Mouse (Mus musculus) intestine, embryonic 14.5 days (tissue): ENCODE measurements at regions not wholly inside any gene's neighbourhood (a gene's known extent, or its start where the extent isn't known, plus 50 kb on each side); places are given as distances from the start of the nearest gene placed in this dataset.

Experiments
- ATAC-seq: fragments of 200-750 bp; cut with Nextera tagmentation; replicated peaks from 2 replicates; pipeline ENCODE4 v1.8.0; 2017; ENCODE audit warnings: low read depth, moderate number of reproducible peaks, moderate TSS enrichment, moderate library complexity; ENCODE audit not compliant: low FRiP score, low TSS enrichment
- DNase-seq: peaks from one replicate; pipeline ENCODE4 v3.0.0-alpha.2; 2018; ENCODE audit warnings: low spot score
- H3K27ac ChIP-seq: fragments of 300-500 bp; sonication (generic); 2 replicates; pipeline ENCODE4 v1.5.1; 2014; ENCODE audit warnings: low read depth, mild to moderate bottlenecking, control low read depth
- H3K27me3 ChIP-seq: fragments of 300-500 bp; sonication (generic); replicated peaks from 2 replicates; pipeline ENCODE4 v1.6.1; 2014; ENCODE audit warnings: low read length, control low read depth; ENCODE audit not compliant: control insufficient read depth, insufficient read depth
- H3K36me3 ChIP-seq: fragments of 300-500 bp; sonication (generic); 2 replicates; pipeline ENCODE4 v1.6.1; 2014; ENCODE audit warnings: low read length, control low read depth; ENCODE audit not compliant: control insufficient read depth, insufficient read depth
- H3K4me1 ChIP-seq: fragments of 300-500 bp; sonication (generic); replicated peaks from 2 replicates; pipeline ENCODE4 v1.6.1; 2014; ENCODE audit warnings: low read length, control low read depth, mixed read lengths; ENCODE audit not compliant: control insufficient read depth, insufficient read depth
- H3K4me2 ChIP-seq: fragments of 300-500 bp; sonication (generic); 2 replicates; pipeline ENCODE4 v1.6.1; 2014; ENCODE audit warnings: low read length
- H3K4me3 ChIP-seq: fragments of 300-500 bp; sonication (generic); 2 replicates; pipeline ENCODE4 v1.5.1; 2014; ENCODE audit warnings: low read depth, low read length, control low read depth, mixed read lengths
- H3K9ac ChIP-seq: fragments of 300-500 bp; sonication (generic); 2 replicates; pipeline ENCODE4 v1.6.1; 2014; ENCODE audit warnings: mild to moderate bottlenecking, low read length
- H3K9me3 ChIP-seq: fragments of 300-500 bp; sonication (generic); 2 replicates; pipeline ENCODE4 v1.6.1; 2016; ENCODE audit warnings: low read length, control low read depth; ENCODE audit not compliant: control insufficient read depth
- WGBS: fragments of 180-500 bp; shearing (Covaris S2); extraction: QIAGEN DNeasy Blood & Tissue Kit; methylation state at CpG from one replicate; pipeline ENCODE4 v1.1.7; 2014; 5-methylcytosine and 5-hydroxymethylcytosine counted together

DNA sequence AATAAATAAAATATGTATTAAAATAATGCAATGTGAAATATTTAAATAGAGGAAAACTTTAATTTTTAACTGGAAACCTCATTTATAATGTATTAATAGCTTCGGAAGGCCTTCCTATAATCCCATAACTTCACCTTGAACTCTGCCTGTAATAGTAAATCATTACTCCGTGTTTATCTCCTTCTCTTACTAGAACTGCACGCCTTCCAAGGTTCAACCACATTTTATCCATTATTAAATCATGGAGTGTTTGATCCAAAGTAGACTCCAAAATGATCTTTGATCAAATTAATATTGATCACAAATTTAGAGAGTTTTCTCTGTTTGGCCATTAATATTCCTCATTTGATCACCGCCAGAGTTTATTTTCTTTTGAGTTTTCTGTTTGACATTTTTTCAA, 114.8 kb upstream of the Adgrl2 start:
- ATAC-seq (no peak), DNase-seq (no peak)
- Histone ChIP-seq H3K9ac (no peak overlapping the region), H3K27ac (no peak overlapping the region), H3K9me3 (no peaks in the 10 kb centered on the region), H3K4me3 (no peak overlapping the region), H3K4me2 (no peak overlapping the region), H3K27me3 (no peaks in the 10 kb centered on the region), H3K4me1 (0 out of 2 replicates have a peak, but pooled peaks cover 2% of the 10 kb centered on the region), H3K36me3 (no peaks in the 10 kb centered on the region)
- WGBS: 84% methylated on average over 4 of the region's 4 CpGs

DNA sequence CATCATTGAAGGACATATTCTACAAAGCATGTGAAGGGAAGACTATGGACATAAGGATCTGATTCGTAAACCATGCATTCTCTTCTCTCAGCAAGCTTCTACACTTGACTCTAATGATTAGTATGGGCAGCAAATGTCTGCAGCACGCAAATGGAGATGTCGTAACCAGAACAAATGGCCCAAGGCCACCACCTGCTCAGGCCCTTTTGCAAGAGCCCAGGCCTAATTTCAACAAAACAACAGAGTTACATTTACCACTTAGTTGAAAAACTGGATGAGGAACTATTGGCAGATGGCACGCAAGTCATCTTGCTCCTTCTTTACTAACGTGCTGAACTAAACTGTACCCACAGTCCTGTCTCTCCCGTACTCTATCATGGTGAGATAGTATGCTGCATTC, 113.7 kb upstream of the Adgrl2 start:
- no peaks in the 10 kb centered on the region for H3K9me3 ChIP-seq
- 82% methylated on average over 6 of the region's 6 CpGs for WGBS
- H3K27me3 ChIP-seq: no peaks in the 10 kb centered on the region
- no peak overlapping the region for H3K4me2 ChIP-seq
- ATAC-seq (no peak), DNase-seq (no peak)
- no peak overlapping the region for H3K9ac ChIP-seq
- no peaks in the 10 kb centered on the region for H3K36me3 ChIP-seq
- no peak overlapping the region for H3K27ac ChIP-seq
- no peak overlapping the region for H3K4me3 ChIP-seq
- 0 out of 2 replicates have a peak, but pooled peaks cover 3% of the 10 kb centered on the region for H3K4me1 ChIP-seq

DNA sequence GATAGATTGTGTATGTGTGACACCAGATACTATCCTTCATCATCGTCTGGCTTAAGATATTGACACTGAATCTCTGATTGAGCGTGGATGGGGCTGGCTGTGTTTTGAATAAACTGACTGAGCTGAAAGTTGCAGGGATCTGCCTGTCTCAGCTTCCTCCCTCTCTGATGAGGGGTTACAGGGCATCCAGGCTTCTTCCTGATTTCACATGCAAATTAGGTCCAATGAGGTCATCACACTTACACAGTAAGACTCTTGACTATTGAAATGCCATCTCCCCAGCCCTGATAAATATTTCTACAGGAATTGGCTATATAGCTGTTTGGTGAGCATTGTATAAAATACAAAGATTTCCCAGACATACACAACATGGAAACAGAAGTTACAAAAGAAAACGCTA, 113.1 kb upstream of the Adgrl2 start:
- Histone ChIP-seq H3K27ac (no peak overlapping the region), H3K36me3 (no peaks in the 10 kb centered on the region), H3K4me1 (0 out of 2 replicates have a peak, but pooled peaks cover 5% of the 10 kb centered on the region), H3K27me3 (no peaks in the 10 kb centered on the region), H3K9ac (no peak overlapping the region), H3K9me3 (no peaks in the 10 kb centered on the region), H3K4me2 (no peak overlapping the region), H3K4me3 (no peak overlapping the region)
- ATAC-seq (no peak), DNase-seq (no peak)
- WGBS: 79% methylated on average over 3 of the region's 3 CpGs

DNA sequence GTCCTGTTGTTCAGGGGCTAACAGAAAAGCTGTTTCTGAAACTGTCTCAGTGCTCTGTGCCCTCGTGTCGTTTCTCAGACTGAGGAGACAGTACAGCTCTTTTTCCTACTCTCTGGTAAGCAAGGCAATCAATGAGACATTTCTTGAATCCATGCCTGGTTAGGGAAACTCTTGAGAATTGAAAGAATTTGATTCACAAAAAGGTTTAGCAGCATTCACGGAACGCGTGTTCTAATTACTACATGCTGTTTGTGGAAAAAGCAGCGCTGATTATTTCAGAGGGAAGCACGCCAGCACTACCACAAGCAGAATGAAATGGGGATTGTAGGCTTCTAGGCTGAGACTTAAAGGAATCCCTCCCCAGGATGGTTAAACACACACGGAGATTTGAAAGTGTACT, 112.5 kb upstream of the Adgrl2 start:
- Histone ChIP-seq H3K9me3 (no peaks in the 10 kb centered on the region), H3K9ac (no peak overlapping the region), H3K4me1 (0 out of 2 replicates have a peak, but pooled peaks cover 5% of the 10 kb centered on the region), H3K36me3 (no peaks in the 10 kb centered on the region), H3K4me3 (no peak overlapping the region), H3K4me2 (no peak overlapping the region), H3K27ac (no peak overlapping the region), H3K27me3 (no peaks in the 10 kb centered on the region)
- DNase-seq (no peak), ATAC-seq (no peak)
- 83% methylated on average over 8 of the region's 8 CpGs for WGBS

DNA sequence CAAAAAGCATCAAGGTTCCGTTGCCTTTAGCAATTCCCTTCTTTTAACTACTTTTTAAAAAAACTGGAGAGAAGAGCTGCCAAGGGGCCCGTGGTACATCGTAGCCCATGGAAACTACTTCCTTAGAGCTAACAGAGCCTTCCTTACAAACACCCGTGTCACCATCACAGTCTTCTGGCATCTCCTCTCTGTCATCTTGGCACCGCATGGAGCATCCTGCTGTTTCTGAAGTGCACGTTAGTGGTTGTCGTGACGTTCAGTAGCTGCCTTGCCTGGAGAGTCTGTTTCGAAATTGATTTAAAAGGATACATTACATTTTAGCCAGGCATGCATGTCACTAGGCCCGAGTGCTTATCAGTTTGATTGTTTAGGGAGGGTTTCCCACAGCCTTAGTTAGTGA, 111.4 kb upstream of the Adgrl2 start:
- no peak overlapping the region for H3K27ac ChIP-seq
- H3K4me1 ChIP-seq: 0 out of 2 replicates have a peak, but pooled peaks cover 5% of the 10 kb centered on the region
- no peak overlapping the region for H3K9ac ChIP-seq
- ATAC-seq: no peak
- no peaks in the 10 kb centered on the region for H3K27me3 ChIP-seq
- no peak for DNase-seq
- H3K36me3 ChIP-seq: no peaks in the 10 kb centered on the region
- H3K4me2 ChIP-seq: no peak overlapping the region
- WGBS: 76% methylated on average over 10 of the region's 10 CpGs
- no peaks in the 10 kb centered on the region for H3K9me3 ChIP-seq
- no peak overlapping the region for H3K4me3 ChIP-seq

DNA sequence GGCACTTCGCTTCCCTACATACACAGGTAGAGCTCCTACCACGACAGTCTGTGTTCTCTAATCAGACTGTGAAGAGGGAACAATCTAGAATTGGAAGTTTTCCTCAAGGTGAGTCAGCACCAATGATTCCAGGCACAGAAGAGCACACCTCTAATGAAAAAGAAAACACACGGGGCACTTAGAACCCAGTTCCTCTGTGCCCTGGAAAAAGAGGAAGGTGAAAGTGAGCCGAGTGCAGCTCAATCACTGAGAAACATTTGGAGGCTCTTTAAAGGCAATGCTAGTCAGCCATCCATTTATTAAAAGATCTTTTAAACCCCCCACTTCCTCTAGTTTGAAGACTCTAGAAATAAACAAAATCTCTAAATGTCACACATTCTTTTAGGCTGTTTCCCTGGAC, 108.4 kb upstream of the Adgrl2 start:
- no peaks in the 10 kb centered on the region for H3K9me3 ChIP-seq
- H3K4me3 ChIP-seq: no peak overlapping the region
- no peak overlapping the region for H3K27ac ChIP-seq
- no peak overlapping the region for H3K4me2 ChIP-seq
- H3K9ac ChIP-seq: no peak overlapping the region
- H3K36me3 ChIP-seq: no peaks in the 10 kb centered on the region
- 0 out of 2 replicates have a peak, but pooled peaks cover 3% of the 10 kb centered on the region for H3K4me1 ChIP-seq
- DNase-seq (no peak), ATAC-seq (no peak)
- 46% methylated on average over 4 of the region's 4 CpGs for WGBS
- no peaks in the 10 kb centered on the region for H3K27me3 ChIP-seq

DNA sequence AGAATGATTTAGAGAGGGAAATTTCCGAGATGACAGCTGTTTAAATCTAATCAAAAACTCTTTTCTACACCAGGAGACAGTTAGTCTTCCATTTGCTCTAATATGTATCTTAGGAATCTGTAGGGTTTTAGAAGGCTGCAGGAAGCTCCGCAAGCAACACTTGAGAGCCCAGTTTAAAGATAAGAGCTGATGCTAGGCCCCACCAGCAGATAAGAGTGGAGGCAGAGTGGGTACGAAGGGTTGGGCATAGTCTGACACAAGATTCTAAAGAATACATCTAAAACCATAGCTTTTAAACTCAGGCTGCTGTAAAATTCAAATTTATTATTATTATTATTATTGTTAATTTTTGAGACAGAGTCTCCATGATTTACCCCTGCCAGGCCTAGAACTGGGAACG, 106.7 kb upstream of the Adgrl2 start:
- H3K27me3 ChIP-seq: no peaks in the 10 kb centered on the region
- 62% methylated on average over 4 of the region's 4 CpGs for WGBS
- no peak for ATAC-seq

DNA sequence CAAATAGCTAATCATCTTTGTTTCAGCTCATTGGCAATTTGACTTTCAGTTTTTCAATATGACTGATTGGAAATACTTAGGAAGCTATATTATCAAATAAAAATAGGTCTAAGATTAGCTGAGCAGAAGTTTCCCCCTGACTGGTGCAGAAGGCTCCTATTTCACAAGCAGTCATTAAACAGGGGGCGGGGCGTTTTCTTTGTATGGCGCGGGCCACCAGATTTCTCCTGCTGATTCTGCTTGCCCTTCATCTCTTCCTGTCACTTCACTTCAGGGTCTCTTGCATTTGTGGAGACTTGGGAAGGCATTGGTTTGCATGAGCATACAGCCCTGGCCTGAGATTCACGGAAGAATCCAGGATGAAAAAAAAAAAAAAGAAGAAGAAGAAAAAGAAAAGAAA, 102.3 kb upstream of the Adgrl2 start:
- no peak overlapping the region for H3K4me2 ChIP-seq
- WGBS: 14% methylated on average over 5 of the region's 5 CpGs

More for the DNA sequence above, 106.7 kb upstream of the Adgrl2 start:
- Histone ChIP-seq H3K9me3 (no peaks in the 10 kb centered on the region), H3K36me3 (no peaks in the 10 kb centered on the region), H3K27ac (no peak overlapping the region), H3K4me3 (no peak overlapping the region), H3K9ac (no peak overlapping the region), H3K4me2 (no peak overlapping the region), H3K4me1 (peaks cover 4% of the 10 kb centered on the region; the same call in 1 of the 2 replicates)
- no peak for DNase-seq

DNA sequence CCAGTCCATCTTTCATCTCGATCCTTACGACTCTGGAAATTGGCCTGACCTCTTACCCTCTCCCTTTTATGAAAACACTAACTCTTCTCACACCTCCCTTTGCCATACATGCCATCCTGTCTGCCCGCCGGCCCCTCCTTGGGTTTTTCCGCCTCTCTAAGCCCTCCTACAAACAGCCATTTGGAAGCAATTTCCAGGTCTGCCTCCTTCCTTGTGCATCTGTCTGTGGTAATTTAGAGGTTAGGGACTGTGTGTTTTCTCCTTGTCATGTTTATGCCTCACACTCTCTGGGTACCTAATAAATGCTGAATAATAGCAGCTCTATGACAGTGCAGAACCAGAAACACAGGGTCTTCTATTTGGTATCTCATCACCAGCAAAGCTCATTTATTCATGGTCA, 99.7 kb upstream of the Adgrl2 start:
- Histone ChIP-seq H3K27me3 (no peaks in the 10 kb centered on the region), H3K4me2 (no peak overlapping the region), H3K9me3 (no peaks in the 10 kb centered on the region), H3K27ac (no peak overlapping the region), H3K4me1 (peaks cover 21% of the 10 kb centered on the region), H3K9ac (no peak overlapping the region), H3K4me3 (no peak overlapping the region), H3K36me3 (no peaks in the 10 kb centered on the region)
- no peak for DNase-seq
- no peak for ATAC-seq
- WGBS: 61% methylated on average over 5 of the region's 5 CpGs

More for the DNA sequence above, 102.3 kb upstream of the Adgrl2 start:
- ATAC-seq (no peak), DNase-seq (no peak)
- peaks cover 11% of the 10 kb centered on the region; the same call in 1 of the 2 replicates for H3K4me1 ChIP-seq
- H3K4me3 ChIP-seq: no peak overlapping the region
- no peak overlapping the region for H3K27ac ChIP-seq
- H3K27me3 ChIP-seq: no peaks in the 10 kb centered on the region
- H3K36me3 ChIP-seq: no peaks in the 10 kb centered on the region
- no peak overlapping the region for H3K9ac ChIP-seq
- no peaks in the 10 kb centered on the region for H3K9me3 ChIP-seq
